Mouse (Mus musculus) liver, postnatal 0 days (tissue): ENCODE data around the gene Actr5.

Experiments
- CTCF ChIP-seq: sonication (generic); IDR thresholded peaks from 2 replicates; pipeline ENCODE4 v1.5.1; 2016; ENCODE audit warnings: antibody characterized with exemption, low read depth
- EP300 ChIP-seq: IDR thresholded peaks from 2 replicates; pipeline ENCODE4 v1.6.1; 2016; ENCODE audit warnings: antibody characterized with exemption, low read depth, mild to moderate bottlenecking

DNA sequence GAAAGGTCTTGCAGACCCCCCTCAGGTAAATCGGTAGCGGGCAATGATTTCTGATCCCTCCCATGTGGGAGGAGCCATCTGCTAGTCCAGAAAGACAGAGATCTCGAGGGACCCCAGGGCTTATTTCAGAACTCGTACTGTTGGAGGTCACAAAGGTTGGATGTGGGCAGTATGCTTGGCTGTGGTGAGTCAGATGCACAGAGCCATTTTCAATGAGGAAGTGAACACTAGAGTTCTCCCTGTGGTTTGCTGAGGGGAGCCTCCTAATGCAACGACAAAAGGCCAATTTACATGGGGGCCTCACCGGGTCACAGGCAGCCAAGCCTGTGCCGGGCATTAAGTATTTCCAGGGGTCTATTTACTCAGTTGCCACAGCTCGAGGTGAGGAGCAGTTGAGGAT is 53.3 kb downstream of the Actr5 start:
- TF ChIP-seq CTCF (no peak), EP300 (no peak)
